Comparison of ENCODE assay signal across 26 mouse cellular contexts in genomic region chr4:119437936-119438335, GRCm38 (mm10). TPM values are rescaled to one million over a fixed set of nuclear protein-coding genes. Genes with fewer than 3 reads are reported as not detected.
"Had no signal": no experiment of that assay in that cellular context is flagged by ENCODE, and none has a peak within 500 bp of the region (broad histone marks: within the 10 kb centered on the region; RNA-seq: fewer than 3 reads in every experiment).

No protein-coding gene starts in this region.

- DNase-seq: gastrocnemius, adult 2 months; gastrocnemius, postnatal 10 days; gastrocnemius, postnatal 25 days; heart, adult 2 months; heart, postnatal 10 days; heart, postnatal 4 days; liver; liver, embryonic 13.5 days; liver, postnatal 0 days had no signal

- H3K4me2 ChIP-seq: heart, embryonic 12.5 days; hindbrain, embryonic 12.5 days; hindbrain, embryonic 14.5 days; intestine, embryonic 15.5 days; limb, embryonic 12.5 days; liver, embryonic 11.5 days; liver, embryonic 13.5 days; liver, embryonic 15.5 days had no signal

- H3K9ac ChIP-seq: heart, embryonic 12.5 days; hindbrain, embryonic 12.5 days; hindbrain, embryonic 14.5 days; intestine, embryonic 15.5 days; limb, embryonic 12.5 days; liver, embryonic 13.5 days; liver, embryonic 15.5 days; liver, postnatal 0 days had no signal

- H3K36me3 ChIP-seq: heart, embryonic 10.5 days; heart, embryonic 12.5 days; hindbrain, embryonic 10.5 days; hindbrain, embryonic 12.5 days; intestine, embryonic 15.5 days; limb, embryonic 10.5 days; limb, embryonic 12.5 days; liver, embryonic 13.5 days; liver, embryonic 15.5 days had no signal

- H3K9me3 ChIP-seq: intestine, embryonic 15.5 days; limb, embryonic 10.5 days; liver, embryonic 13.5 days; liver, embryonic 15.5 days had no signal

- H3K4me1 ChIP-seq: intestine, embryonic 15.5 days; liver, embryonic 15.5 days had no signal

- ATAC-seq: forebrain, embryonic 16.5 days; hindbrain, embryonic 16.5 days; inflammation-experienced regulatory T-cells, adult 6 months; intestine, embryonic 15.5 days; intestine, postnatal 0 days; liver, postnatal 0 days had no signal

- H3K27me3 ChIP-seq: heart, embryonic 12.5 days; intestine, embryonic 15.5 days; limb, embryonic 12.5 days; liver, embryonic 13.5 days had no signal

- H3K27ac ChIP-seq: gastrocnemius, adult 2 months; heart, adult 2 months; heart, embryonic 10.5 days; hindbrain, embryonic 10.5 days; hindbrain, embryonic 12.5 days; hindbrain, embryonic 14.5 days; intestine, embryonic 15.5 days; kidney, postnatal 0 days; layer of hippocampus, adult 2 months; left cerebral cortex, adult 2 months; limb, embryonic 10.5 days; limb, embryonic 12.5 days; liver, embryonic 13.5 days; liver, embryonic 15.5 days had no signal

- H3K4me3 ChIP-seq: gastrocnemius, adult 2 months; heart, adult 2 months; heart, embryonic 10.5 days; heart, embryonic 12.5 days; hindbrain, embryonic 10.5 days; hindbrain, embryonic 12.5 days; intestine, embryonic 15.5 days; layer of hippocampus, adult 2 months; left cerebral cortex, adult 2 months; limb, embryonic 10.5 days; limb, embryonic 12.5 days; liver, embryonic 13.5 days; liver, embryonic 15.5 days had no signal

RNA-seq across cellular contexts. Expression of gene Zmynd12, which starts 15.3 kb away (rescaled TPM):
- polyA plus RNA-seq: heart, embryonic 12.5 days; inflammation-experienced regulatory T-cells, adult 6 months; limb, embryonic 10.5 days; liver, embryonic 11.5 days had no signal

RNA-seq across cellular contexts. Expression of gene Rimkla, which starts 54.5 kb away (rescaled TPM):
- polyA plus RNA-seq: liver, embryonic 15.5 days; liver, postnatal 0 days had no signal
